Comparison of ENCODE assay signal across 1 mouse cellular context in genomic region chr5:127756671-127757423, GRCm38 (mm10).
TF ChIP-seq lines count a peak whose summit lies in the region.

No protein-coding gene starts in this region.

TF ChIP-seq in MEL, 35 proteins besides CTCF, POLR2A, EP300 and RAD21 (continued from another document):
- no peak for TF ChIP-seq NRF1 (IDR thresholded peaks at IDR 0.05; ENCODE audit: insufficient read depth, low read depth, low read length, poor library complexity, severe bottlenecking)
- no peak for TF ChIP-seq MYC (IDR thresholded peaks at IDR 0.05; ENCODE audit: low read depth, low read length)
- TF ChIP-seq ZC3H11A (IDR thresholded peaks at IDR 0.05; ENCODE audit: low read depth, low read length) = no peak
- no peak for TF ChIP-seq E2F4 (IDR thresholded peaks at IDR 0.05; ENCODE audit: borderline replicate concordance, low read depth, low read length)
- TF ChIP-seq ELF1 (IDR thresholded peaks at IDR 0.05; ENCODE audit: low read depth, low read length) = no peak
TF ChIP-seq in MEL: peak in this region for 7.
